Mouse (Mus musculus) MEL (cell line): ENCODE results near the gene Ifnar2.

Source experiments
- BHLHE40 ChIP-seq: IDR thresholded peaks from 2 replicates; pipeline ENCODE4 v1.6.1; 2012; ENCODE audit warnings: low read depth, mild to moderate bottlenecking, inconsistent platforms, low read length, improper control_type of control experiment, borderline replicate concordance
- CHD2 ChIP-seq: IDR thresholded peaks from 2 replicates; pipeline ENCODE4 v1.6.1; 2011; ENCODE audit warnings: low read length, improper control_type of control experiment
- CTCF ChIP-seq, 3 experiments: IDR thresholded peaks in 2 of 3; conservative IDR thresholded peaks in 1 of 3; 2 replicates each; pipeline ENCODE4 v1.5.1; 2011 to 2012; ENCODE audit warnings: low read length in 3 of 3, low read depth in 2 of 3, mild to moderate bottlenecking in 2 of 3, improper control_type of control experiment in 1 of 3, inconsistent platforms in 1 of 3, mixed read lengths in 1 of 3, moderate library complexity in 1 of 3; ENCODE audit not compliant: control insufficient read depth in 1 of 3, insufficient read depth in 1 of 3, poor library complexity in 1 of 3, severe bottlenecking in 1 of 3
- ELF1 ChIP-seq: IDR thresholded peaks from 2 replicates; pipeline ENCODE4 v1.6.1; 2014; ENCODE audit warnings: low read depth, mild to moderate bottlenecking, inconsistent platforms, low read length, improper control_type of control experiment, moderate library complexity
- GATA1 ChIP-seq: IDR thresholded peaks from 2 replicates; pipeline ENCODE4 v1.6.1; 2011; ENCODE audit warnings: low read depth, low read length, improper control_type of control experiment
- HCFC1 ChIP-seq: IDR thresholded peaks from 2 replicates; pipeline ENCODE4 v1.6.1; 2012; ENCODE audit warnings: low read depth, mild to moderate bottlenecking, inconsistent platforms, low read length, improper control_type of control experiment, moderate library complexity
- JUND ChIP-seq: IDR thresholded peaks from 2 replicates; pipeline ENCODE4 v1.6.1; 2011; ENCODE audit warnings: low read depth, mild to moderate bottlenecking, improper control_type of control experiment, low read length
- POLR2A ChIP-seq, 2 experiments: IDR thresholded peaks; 2 replicates each; pipeline ENCODE4 v1.6.1; 2011 to 2012; ENCODE audit warnings: low read length in 2 of 2, mild to moderate bottlenecking in 2 of 2, control low read depth in 1 of 2, improper control_type of control experiment in 1 of 2, low read depth in 1 of 2, moderate library complexity in 1 of 2; ENCODE audit not compliant: control insufficient read depth in 1 of 2, insufficient read depth in 1 of 2, poor library complexity in 1 of 2
- POLR2AphosphoS5 ChIP-seq: IDR thresholded peaks from 2 replicates; pipeline ENCODE4 v1.6.1; 2012; ENCODE audit warnings: low read depth, borderline replicate concordance, mild to moderate bottlenecking, inconsistent platforms, low read length, moderate library complexity, mixed read lengths
- RAD21 ChIP-seq: IDR thresholded peaks from 2 replicates; pipeline ENCODE4 v1.6.1; 2011; ENCODE audit warnings: mild to moderate bottlenecking, low read depth, low read length, improper control_type of control experiment
- TAL1 ChIP-seq: IDR thresholded peaks from 2 replicates; pipeline ENCODE4 v1.6.1; 2012; ENCODE audit warnings: mild to moderate bottlenecking, inconsistent platforms, low read length, moderate library complexity, mixed read lengths
- TBP ChIP-seq: IDR thresholded peaks from 2 replicates; pipeline ENCODE4 v1.8.0; 2011; ENCODE audit warnings: low read depth, low read length, improper control_type of control experiment
- USF1 ChIP-seq: IDR thresholded peaks from 2 replicates; pipeline ENCODE4 v1.6.1; 2014; ENCODE audit warnings: low read depth, mild to moderate bottlenecking, inconsistent platforms, low read length, improper control_type of control experiment, moderate library complexity
- ZKSCAN1 ChIP-seq: IDR thresholded peaks from 2 replicates; pipeline ENCODE4 v1.6.1; 2012; ENCODE audit warnings: low read depth, mild to moderate bottlenecking, inconsistent platforms, low read length, improper control_type of control experiment, moderate library complexity

- TF ChIP-seq ELF1 (no peak), POLR2AphosphoS5 (no peak), POLR2A (IDR thresholded peaks at IDR 0.05; ENCODE audit: control insufficient read depth in 1 of 2, insufficient read depth in 1 of 2, low read depth in 1 of 2, low read length in 2 of 2, poor library complexity in 1 of 2) (no peak), TAL1 (no peak), CTCF (IDR thresholded peaks at IDR 0.05 in 2 of 3, conservative IDR thresholded peaks at IDR 0.05 in 1 of 3; ENCODE audit: control insufficient read depth in 1 of 3, insufficient read depth in 1 of 3, low read depth in 2 of 3, low read length in 3 of 3, poor library complexity in 1 of 3, severe bottlenecking in 1 of 3) (no peak), RAD21 (no peak), JUND (no peak), CHD2 (no peak), USF1 (no peak), TBP (no peak), ZKSCAN1 (no peak), HCFC1 (no peak), BHLHE40 (no peak), GATA1 (no peak)
These were observed 43.8 kb downstream of the Ifnar2 start for GRCm38 (mm10) chr16:91416357-91416756.
